Mouse (Mus musculus) gastrocnemius, adult 18-20 months (tissue): ENCODE measurements at regions not wholly inside any gene's neighbourhood (a gene's known extent, or its start where the extent isn't known, plus 50 kb on each side); places are given as distances from the start of the nearest gene placed in this dataset.

Experiments
- DNase-seq: peaks from one replicate; pipeline ENCODE4 v3.0.0; 2021; ENCODE audit warnings: low spot score

DNA sequence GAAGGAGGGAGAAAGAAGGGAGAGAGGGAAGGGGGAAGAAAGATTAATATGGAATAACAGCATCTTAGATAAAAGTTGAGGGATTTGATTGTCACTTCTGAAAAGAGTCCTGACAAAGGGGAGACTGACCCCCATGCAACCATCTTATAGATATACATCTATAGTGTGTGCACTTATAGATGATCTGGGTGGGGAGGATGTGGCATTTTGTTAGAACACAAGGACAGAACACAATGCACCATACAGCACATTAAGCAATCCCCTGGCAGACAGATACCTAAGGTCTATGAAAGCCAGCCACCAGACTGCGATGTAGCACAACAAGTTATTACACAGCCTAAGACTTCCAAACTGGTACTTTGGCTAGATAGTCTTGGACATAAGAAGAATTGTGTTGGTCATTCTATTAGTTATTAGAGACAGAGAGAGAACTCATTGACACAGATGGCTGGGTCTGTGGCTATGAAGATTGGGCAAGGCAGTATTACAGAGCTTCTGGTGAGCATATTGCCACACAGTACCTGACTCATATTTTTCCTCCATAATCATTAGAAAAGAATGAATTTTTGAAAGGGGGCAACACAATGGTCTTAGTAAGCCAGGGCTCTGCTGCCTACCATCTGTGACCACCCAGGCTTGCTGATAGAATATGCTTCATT, 126.3 kb upstream of the Itgb1 start:
- no peak for DNase-seq

- no peak for DNase-seq
Measured at GRCm38 (mm10) chr8:128560418-128560817, 125.0 kb upstream of the Itgb1 start.

GRCm38 (mm10) chr8:128561016-128561415, 124.4 kb upstream of the Itgb1 start:
- no peak for DNase-seq

DNA sequence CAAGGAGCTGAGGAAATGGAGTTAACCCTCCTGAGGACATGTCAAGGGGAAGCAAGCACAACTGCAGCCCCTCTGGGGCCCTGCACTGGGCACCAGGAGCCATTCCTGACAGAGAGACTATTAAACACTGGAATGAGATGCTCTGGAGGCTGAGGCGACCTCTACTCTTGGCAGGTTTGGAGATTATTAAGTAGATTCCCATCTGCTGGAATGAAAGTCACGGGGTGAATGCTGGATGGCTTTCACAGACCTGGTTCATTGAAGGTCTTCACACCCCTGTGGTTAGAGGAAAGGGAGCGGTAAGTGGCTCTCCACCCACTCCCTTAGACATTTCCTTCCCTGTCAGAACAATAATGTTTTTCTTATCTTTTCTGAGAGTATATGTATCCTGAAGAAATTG, 122.8 kb upstream of the Itgb1 start:
- peak; percentile 42 for DNase-seq

- no peak for DNase-seq
Measured at GRCm38 (mm10) chr8:128563744-128564143, 121.7 kb upstream of the Itgb1 start.

DNA sequence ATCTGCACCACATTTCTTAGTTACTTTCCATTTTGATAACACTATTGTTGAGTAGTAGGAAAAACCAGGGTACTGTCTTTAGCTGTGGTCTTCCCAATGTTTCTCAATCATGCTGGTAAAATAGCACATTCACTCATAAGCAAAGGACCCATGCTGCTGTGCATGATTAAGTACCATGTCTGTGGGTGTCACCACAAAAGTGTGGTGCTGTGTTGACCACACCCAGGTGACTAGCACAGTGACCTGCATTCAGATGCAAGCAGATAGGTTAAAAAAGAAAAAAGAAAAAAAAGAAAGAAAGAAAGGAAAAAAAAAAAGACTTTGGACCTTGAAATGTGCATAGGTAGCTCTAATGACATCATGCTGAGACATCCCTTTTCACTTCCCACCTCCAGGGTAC, 113.2 kb upstream of the Itgb1 start:
- DNase-seq = no peak

DNA sequence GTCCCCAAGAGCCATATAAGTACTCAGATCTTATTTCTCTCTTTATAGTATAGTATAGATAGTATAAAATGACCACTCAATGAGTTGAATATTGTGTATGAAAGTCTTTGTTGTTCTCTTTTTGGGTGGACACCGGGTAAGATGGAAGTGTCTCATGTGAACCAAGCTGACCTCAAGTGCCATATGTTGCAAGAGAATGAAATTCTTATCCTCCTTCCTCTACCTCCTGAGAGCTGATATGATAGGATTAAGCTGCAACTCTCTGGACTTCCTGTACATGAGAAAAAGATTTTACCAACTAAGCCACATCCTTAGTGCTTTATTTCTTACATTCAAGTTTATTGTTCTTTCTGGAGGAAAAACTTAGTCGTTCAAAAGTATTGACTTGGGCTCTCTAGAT, 91.3 kb upstream of the Itgb1 start:
- DNase-seq = no peak

- peak; percentile 42 for DNase-seq
Measured at GRCm38 (mm10) chr8:128594780-128595179, 90.7 kb upstream of the Itgb1 start.

- DNase-seq = no peak
Measured at GRCm38 (mm10) chr8:128605588-128605987, 79.9 kb upstream of the Itgb1 start.

DNA sequence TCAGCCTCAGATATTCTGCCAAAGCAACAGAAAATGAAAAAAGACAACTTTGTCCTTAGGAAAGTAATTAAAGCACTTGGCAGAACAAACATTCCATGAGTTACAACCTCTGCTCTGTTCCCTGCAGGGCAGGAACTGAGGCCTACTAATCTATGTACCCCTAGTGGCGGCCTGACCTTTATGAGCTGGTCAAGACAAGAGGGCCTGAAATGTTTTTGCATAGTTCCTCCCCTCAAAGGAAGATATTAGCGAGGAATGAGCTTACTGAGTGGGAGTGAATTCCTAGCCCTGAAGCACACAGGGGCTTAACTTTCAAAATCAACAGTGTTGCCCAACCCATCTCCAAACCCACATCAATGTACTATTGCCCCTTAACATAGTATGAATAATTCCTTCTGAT, 76.6 kb upstream of the Itgb1 start:
- no peak for DNase-seq

DNA sequence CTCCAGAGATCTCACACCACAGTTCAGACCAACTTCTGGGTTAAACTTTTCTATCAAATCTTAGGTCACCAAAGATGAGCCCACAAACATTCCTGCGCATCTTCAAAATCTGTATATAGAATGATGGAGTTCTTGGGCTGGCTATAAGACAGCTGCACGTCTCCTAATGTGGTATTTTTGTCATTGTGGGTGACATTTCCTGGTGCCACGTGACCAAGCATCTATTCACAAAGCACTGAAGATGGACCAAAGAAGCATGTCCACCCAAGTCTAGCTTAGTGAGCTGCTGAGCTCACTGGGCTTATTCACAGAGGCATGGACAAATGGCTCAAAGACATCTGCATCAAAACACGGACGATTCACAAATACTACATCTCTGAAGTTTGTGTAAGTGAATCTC, 72.8 kb upstream of the Itgb1 start:
- DNase-seq = no peak

DNA sequence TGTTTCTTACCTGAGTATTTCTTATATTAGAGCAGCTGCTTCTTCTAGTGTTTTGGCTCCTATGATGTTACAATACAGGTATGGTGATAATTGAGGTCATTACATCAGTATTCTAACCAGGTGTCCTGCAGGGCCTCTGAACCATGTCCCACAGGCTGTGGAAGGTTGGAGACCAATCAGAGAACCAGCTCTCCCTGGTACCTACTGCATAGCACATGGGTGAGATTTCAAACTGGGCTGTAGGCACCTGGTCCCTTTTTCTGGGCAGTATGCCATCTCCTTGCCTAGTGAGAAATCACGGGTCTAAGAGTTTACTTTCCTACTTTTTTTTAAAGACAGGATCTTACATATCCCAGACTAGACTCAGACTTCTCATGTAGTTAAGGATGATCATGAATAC, 67.6 kb upstream of the Itgb1 start:
- no peak for DNase-seq

DNA sequence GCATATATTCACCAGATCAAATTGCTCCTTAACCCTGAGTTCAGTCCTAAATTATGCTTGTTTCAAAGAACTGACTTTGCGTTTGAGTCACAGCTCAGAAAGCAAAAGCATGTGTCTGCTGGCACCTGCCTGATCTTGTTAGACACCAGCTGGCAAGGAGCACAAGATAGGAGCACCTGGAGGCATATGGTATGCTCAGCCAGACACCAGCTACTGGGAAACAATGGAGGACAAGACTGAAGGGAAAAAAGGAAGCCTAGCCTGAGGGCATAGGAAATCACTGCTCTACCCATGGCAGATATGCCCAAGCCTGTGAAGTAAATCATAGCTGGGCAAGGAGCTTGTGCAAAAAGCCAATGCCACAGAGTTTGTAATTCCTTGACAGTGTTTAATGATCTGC, 66.4 kb upstream of the Itgb1 start:
- DNase-seq = no peak
